Mouse (Mus musculus): ENCODE results near the gene Plod3. TPM values are rescaled to one million over a fixed set of nuclear protein-coding genes. Genes with fewer than 3 reads are reported as not detected.

Gene Plod3
- polyA plus RNA-seq, 1 experiment = not detected

GRCm38 (mm10) chr5:137028561-137029272 is 41.9 kb downstream of the Plod3 start:
- Histone ChIP-seq H3K4me3 (ENCODE audit: insufficient read depth, low read depth, low read length) (peak overlapping the region; percentile 71), H3K27ac (ENCODE audit: insufficient read depth, low read depth, low read length) (no peak overlapping the region), H3K4me1 (ENCODE audit: control insufficient read depth, insufficient read depth, low read length) (peaks cover 30% of the 10 kb centered on the region)
- no peak for TF ChIP-seq POLR2A (IDR thresholded peaks at IDR 0.05; ENCODE audit: insufficient read depth, low read depth, low read length)
- no peak for TF ChIP-seq CTCF (IDR thresholded peaks at IDR 0.05; ENCODE audit: insufficient read depth, low read depth, low read length)
- WGBS = 2% methylated on average over 28 of the region's 29 CpGs

DNA sequence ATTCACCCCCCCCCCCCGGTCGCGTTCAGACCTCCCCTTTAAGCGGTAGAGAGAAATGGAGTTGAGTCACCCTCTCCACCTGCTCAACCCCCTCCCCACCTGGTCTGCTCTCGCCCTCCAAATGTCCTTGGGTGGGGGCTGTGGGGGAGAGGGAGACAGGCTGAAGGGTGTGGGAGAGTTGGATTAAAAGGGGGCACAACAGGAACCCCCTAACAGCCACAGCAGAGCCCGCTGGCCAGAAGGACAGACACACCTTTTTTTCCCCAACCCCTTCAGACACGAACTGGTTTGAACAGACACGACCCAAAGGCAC is 42.4 kb downstream of the Plod3 start:
- peaks cover 30% of the 10 kb centered on the region for H3K4me1 ChIP-seq (ENCODE audit: control insufficient read depth, insufficient read depth, low read length)
- no peak for TF ChIP-seq CTCF (IDR thresholded peaks at IDR 0.05; ENCODE audit: insufficient read depth, low read depth, low read length)
- no peak for TF ChIP-seq POLR2A (IDR thresholded peaks at IDR 0.05; ENCODE audit: insufficient read depth, low read depth, low read length)
- WGBS = 2% methylated on average over 8 of the region's 8 CpGs
- peak overlapping the region; percentile 71 for H3K4me3 ChIP-seq (ENCODE audit: insufficient read depth, low read depth, low read length)
- H3K27ac ChIP-seq (ENCODE audit: insufficient read depth, low read depth, low read length) = 0 out of 2 replicates have a peak overlapping the region, but pooled peaks have one; percentile 12

GRCm38 (mm10) chr5:137029643-137030415 is 43.0 kb downstream of the Plod3 start:
- peak overlapping the region; percentile 71 for H3K4me3 ChIP-seq (ENCODE audit: insufficient read depth, low read depth, low read length)
- TF ChIP-seq POLR2A (IDR thresholded peaks at IDR 0.05; ENCODE audit: insufficient read depth, low read depth, low read length) = peak; percentile 97
- TF ChIP-seq CTCF (IDR thresholded peaks at IDR 0.05; ENCODE audit: insufficient read depth, low read depth, low read length) = no peak
- peaks cover 30% of the 10 kb centered on the region for H3K4me1 ChIP-seq (ENCODE audit: control insufficient read depth, insufficient read depth, low read length)
- WGBS = under 1% methylated on average over 52 of the region's 52 CpGs
- H3K27ac ChIP-seq (ENCODE audit: insufficient read depth, low read depth, low read length) = peak overlapping the region; percentile 49; the same call in 1 of the 2 replicates

DNA sequence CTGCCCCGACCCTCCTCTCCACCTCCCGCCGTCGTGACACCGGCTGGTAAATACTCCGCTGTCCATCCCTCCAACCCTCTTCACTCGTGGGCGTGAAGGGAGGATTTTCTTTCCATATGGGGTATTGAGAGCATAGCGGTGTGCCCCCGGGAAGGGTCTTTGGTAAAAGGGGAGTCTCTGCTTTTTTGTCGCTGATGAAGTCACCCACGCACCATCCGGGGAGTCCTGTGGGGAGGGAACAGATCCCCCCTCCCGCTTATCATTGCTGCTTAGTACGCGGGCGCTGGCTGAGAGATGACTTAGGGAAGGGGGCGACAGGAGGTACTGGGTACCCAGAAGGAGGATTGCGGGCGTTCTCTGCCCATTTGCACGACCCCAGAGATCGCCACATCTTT is 43.6 kb downstream of the Plod3 start:
- peak overlapping the region; percentile 71 for H3K4me3 ChIP-seq (ENCODE audit: insufficient read depth, low read depth, low read length)
- WGBS = 4% methylated on average over 22 of the region's 22 CpGs
- H3K4me1 ChIP-seq (ENCODE audit: control insufficient read depth, insufficient read depth, low read length) = peaks cover 31% of the 10 kb centered on the region
- peak overlapping the region; percentile 49; the same call in 1 of the 2 replicates for H3K27ac ChIP-seq (ENCODE audit: insufficient read depth, low read depth, low read length)
- no peak for TF ChIP-seq POLR2A (IDR thresholded peaks at IDR 0.05; ENCODE audit: insufficient read depth, low read depth, low read length)
- TF ChIP-seq CTCF (IDR thresholded peaks at IDR 0.05; ENCODE audit: insufficient read depth, low read depth, low read length) = no peak

- under 1% methylated on average over 78 of the region's 78 CpGs for WGBS
- TF ChIP-seq POLR2A (IDR thresholded peaks at IDR 0.05; ENCODE audit: insufficient read depth, low read depth, low read length) = no peak
- TF ChIP-seq CTCF (IDR thresholded peaks at IDR 0.05; ENCODE audit: insufficient read depth, low read depth, low read length) = no peak
- H3K4me1 ChIP-seq (ENCODE audit: control insufficient read depth, insufficient read depth, low read length) = peaks cover 41% of the 10 kb centered on the region
Measured at GRCm38 (mm10) chr5:137031076-137032032, 44.5 kb downstream of the Plod3 start.

DNA sequence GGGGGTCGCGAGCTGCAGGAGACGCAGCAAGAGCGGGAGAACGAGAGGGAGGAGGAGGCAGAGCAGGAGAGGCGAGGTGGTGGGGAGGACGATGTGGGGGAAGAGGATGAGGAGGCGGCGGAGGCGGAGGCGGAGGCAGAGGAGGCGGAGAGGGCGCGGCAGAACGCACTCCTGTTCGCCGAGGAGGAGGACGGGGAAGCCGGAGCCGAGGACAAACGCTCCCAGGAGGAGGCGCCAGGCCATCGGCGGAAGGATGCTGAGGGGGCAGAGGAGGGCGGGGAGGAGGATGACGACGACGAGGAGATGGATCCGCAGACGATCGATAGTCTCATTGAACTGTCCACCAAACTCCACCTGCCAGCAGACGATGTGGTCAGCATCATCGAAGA is 45.2 kb downstream of the Plod3 start:
- Histone ChIP-seq H3K27ac (ENCODE audit: insufficient read depth, low read depth, low read length) (peak overlapping the region; percentile 37; the same call in 1 of the 2 replicates), H3K4me1 (ENCODE audit: control insufficient read depth, insufficient read depth, low read length) (peaks cover 43% of the 10 kb centered on the region), H3K4me3 (ENCODE audit: insufficient read depth, low read depth, low read length) (peak overlapping the region; percentile 71)
- WGBS = 1% methylated on average over 33 of the region's 33 CpGs
- no peak for TF ChIP-seq POLR2A (IDR thresholded peaks at IDR 0.05; ENCODE audit: insufficient read depth, low read depth, low read length)
- no peak for TF ChIP-seq CTCF (IDR thresholded peaks at IDR 0.05; ENCODE audit: insufficient read depth, low read depth, low read length)

More at GRCm38 (mm10) chr5:137031076-137032032, 44.5 kb downstream of the Plod3 start:
- H3K4me3 ChIP-seq (ENCODE audit: insufficient read depth, low read depth, low read length) = peak overlapping the region; percentile 71
- H3K27ac ChIP-seq (ENCODE audit: insufficient read depth, low read depth, low read length) = peak overlapping the region; percentile 37; the same call in 1 of the 2 replicates

GRCm38 (mm10) chr5:137032641-137033074 is 45.8 kb downstream of the Plod3 start:
- no peak overlapping the region for H3K27ac ChIP-seq (ENCODE audit: insufficient read depth, low read depth, low read length)
- WGBS = under 1% methylated on average over 48 of the region's 49 CpGs
- TF ChIP-seq CTCF (IDR thresholded peaks at IDR 0.05; ENCODE audit: insufficient read depth, low read depth, low read length) = no peak
- peak; percentile 24; the same call in 1 of the 2 replicates for TF ChIP-seq POLR2A (IDR thresholded peaks at IDR 0.05; ENCODE audit: insufficient read depth, low read depth, low read length)
- peaks cover 47% of the 10 kb centered on the region for H3K4me1 ChIP-seq (ENCODE audit: control insufficient read depth, insufficient read depth, low read length)
- H3K4me3 ChIP-seq (ENCODE audit: insufficient read depth, low read depth, low read length) = peak overlapping the region; percentile 71

DNA sequence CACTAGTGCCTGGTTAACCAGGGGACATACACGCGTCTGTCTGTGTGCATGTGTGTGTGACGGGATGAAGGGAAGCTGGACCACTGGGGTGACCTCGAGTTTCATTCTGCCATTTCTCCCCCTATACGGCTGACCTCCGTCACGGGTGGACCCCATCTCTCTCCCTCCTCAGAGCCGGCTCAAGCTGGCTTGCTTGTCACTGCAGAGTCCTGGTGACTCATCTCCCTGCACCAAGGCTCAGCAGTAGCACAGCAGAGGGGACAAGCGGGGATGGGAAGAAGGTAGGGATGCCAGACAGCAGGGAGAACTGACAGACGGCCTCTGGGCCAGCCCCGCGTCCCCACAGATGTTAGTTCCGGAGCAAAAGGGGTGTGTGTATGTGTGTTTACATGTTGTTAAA is 49.4 kb downstream of the Plod3 start:
- peaks cover 31% of the 10 kb centered on the region for H3K4me1 ChIP-seq (ENCODE audit: control insufficient read depth, insufficient read depth, low read length)
- TF ChIP-seq POLR2A (IDR thresholded peaks at IDR 0.05; ENCODE audit: insufficient read depth, low read depth, low read length) (no peak), CTCF (IDR thresholded peaks at IDR 0.05; ENCODE audit: insufficient read depth, low read depth, low read length) (no peak)
- peak overlapping the region; percentile 67 for H3K27ac ChIP-seq (ENCODE audit: insufficient read depth, low read depth, low read length)
- no peak overlapping the region for H3K4me3 ChIP-seq (ENCODE audit: insufficient read depth, low read depth, low read length)
- 50% methylated on average over 13 of the region's 13 CpGs for WGBS
